Mouse (Mus musculus) neural tube, embryonic 12.5 days (tissue): ENCODE data around the gene Csmd2. TPM values are rescaled to one million over a fixed set of nuclear protein-coding genes. Genes with fewer than 3 reads are reported as not detected.
"Not testable (repeated sequence)": the region's sequence is repeated elsewhere in the genome, so short reads cannot be mapped to it uniquely, and the experiment has no call there.

Experiments used
- ATAC-seq: fragments of 200-750 bp; cut with Nextera tagmentation; 2 replicates; pipeline ENCODE4 v1.8.0; 2017; ENCODE audit warnings: low read depth, mild to moderate bottlenecking, moderate TSS enrichment, moderate library complexity; ENCODE audit not compliant: low FRiP score
- H3K27ac ChIP-seq: fragments of 300-500 bp; sonication (generic); 2 replicates; pipeline ENCODE4 v1.5.1; 2016
- H3K27me3 ChIP-seq: fragments of 300-500 bp; sonication (generic); replicated peaks from 2 replicates; pipeline ENCODE4 v1.6.1; 2016; ENCODE audit warnings: mild to moderate bottlenecking
- H3K36me3 ChIP-seq: fragments of 300-500 bp; sonication (generic); 2 replicates; pipeline ENCODE4 v1.6.1; 2016; ENCODE audit warnings: mild to moderate bottlenecking
- H3K4me1 ChIP-seq: fragments of 300-500 bp; sonication (generic); 2 replicates; pipeline ENCODE4 v1.6.1; 2016
- H3K4me2 ChIP-seq: fragments of 300-500 bp; sonication (generic); replicated peaks from 2 replicates; pipeline ENCODE4 v1.6.1; 2016; ENCODE audit warnings: mild to moderate bottlenecking
- H3K4me3 ChIP-seq: fragments of 300-500 bp; sonication (generic); 2 replicates; pipeline ENCODE4 v1.5.1; 2016
- H3K9ac ChIP-seq: fragments of 300-500 bp; sonication (generic); 2 replicates; pipeline ENCODE4 v1.6.1; 2016; ENCODE audit warnings: mild to moderate bottlenecking
- H3K9me3 ChIP-seq: fragments of 300-500 bp; sonication (generic); 2 replicates; pipeline ENCODE4 v1.6.1; 2016; ENCODE audit warnings: mild to moderate bottlenecking
- WGBS: fragments of 180-500 bp; shearing (Covaris S2); methylation state at CpG from one replicate; pipeline ENCODE4 v1.1.7; 2016; 5-methylcytosine and 5-hydroxymethylcytosine counted together
- polyA plus RNA-seq: library from polyadenylated mRNA; unstranded; fragments of >200 nt; fragmentation: Nextera tagmentation; extraction: Ambion mirVana; gene quantifications from 2 replicates; pipeline ENCODE4 v1.2.1, GENCODE M21; 2016

Csmd2 gene
- polyA plus RNA-seq, 1 experiment from 2014 or later = 4.8 TPM

- Histone ChIP-seq H3K27ac (no peak overlapping the region), H3K27me3 (no peaks in the 10 kb centered on the region), H3K36me3 (no peaks in the 10 kb centered on the region), H3K9ac (no peak overlapping the region), H3K4me3 (no peak overlapping the region), H3K9me3 (no peaks in the 10 kb centered on the region), H3K4me2 (no peak overlapping the region), H3K4me1 (peaks cover 5% of the 10 kb centered on the region; the same call in 1 of the 2 replicates)
- ATAC-seq = no peak
- WGBS = 59% methylated on average over 8 of the region's 8 CpGs
These were observed 504.4 kb downstream of the Csmd2 start for GRCm38 (mm10) chr4:128492055-128492454.

DNA sequence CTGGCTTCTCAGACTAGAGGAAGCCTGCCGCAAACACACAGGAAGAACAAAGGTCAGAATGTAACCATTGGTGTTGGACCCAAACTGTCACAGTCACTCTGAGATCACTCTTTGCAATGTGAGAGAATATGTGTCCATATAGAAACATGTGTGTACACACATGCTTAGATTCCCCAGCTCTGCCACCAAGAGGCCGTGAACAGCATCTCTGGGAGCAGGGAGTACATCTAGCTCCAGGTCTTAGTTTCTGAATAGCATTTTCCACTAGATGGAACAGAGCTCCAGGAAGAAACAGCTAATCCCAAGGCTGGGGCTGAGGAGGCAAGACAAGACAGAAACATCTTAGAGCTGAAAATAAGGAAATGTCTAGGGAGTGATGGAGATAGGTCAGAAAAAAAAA lies 512.3 kb downstream of the Csmd2 start:
- no peak overlapping the region for H3K27ac ChIP-seq
- no peak overlapping the region for H3K4me2 ChIP-seq
- H3K27me3 ChIP-seq = no peaks in the 10 kb centered on the region
- no peaks in the 10 kb centered on the region for H3K9me3 ChIP-seq
- H3K36me3 ChIP-seq = no peaks in the 10 kb centered on the region
- no peaks in the 10 kb centered on the region for H3K4me1 ChIP-seq
- no peak for ATAC-seq
- no peak overlapping the region for H3K9ac ChIP-seq
- 74% methylated on average over 2 of the region's 2 CpGs for WGBS
- no peak overlapping the region for H3K4me3 ChIP-seq

DNA sequence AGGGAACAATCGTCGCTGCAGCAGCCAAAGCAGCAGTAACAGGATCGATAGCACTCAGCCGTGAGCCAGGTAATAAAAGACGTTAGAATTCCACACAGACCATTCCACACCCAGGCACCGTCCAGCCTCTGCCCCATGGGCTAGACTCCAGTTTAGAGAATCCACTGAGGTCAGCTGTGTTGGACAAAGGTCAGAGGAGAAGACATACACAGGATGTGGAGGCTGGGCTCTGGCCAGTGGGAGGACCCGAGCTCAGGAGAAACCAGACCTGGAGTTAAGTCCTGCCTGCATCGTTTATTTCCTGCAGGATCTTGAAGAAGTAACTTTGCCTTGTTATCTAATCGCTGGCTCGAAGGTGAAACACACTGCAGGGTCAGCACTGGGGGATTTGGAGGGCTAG lies 519.2 kb downstream of the Csmd2 start:
- 63% methylated on average over 10 of the region's 10 CpGs for WGBS
- Histone ChIP-seq H3K9me3 (no peaks in the 10 kb centered on the region), H3K27me3 (0 out of 2 replicates have a peak, but pooled peaks cover 3% of the 10 kb centered on the region), H3K36me3 (no peaks in the 10 kb centered on the region), H3K27ac (no peak overlapping the region), H3K4me2 (no peak overlapping the region), H3K4me3 (no peak overlapping the region), H3K4me1 (no peaks in the 10 kb centered on the region), H3K9ac (no peak overlapping the region)
- no peak for ATAC-seq

DNA sequence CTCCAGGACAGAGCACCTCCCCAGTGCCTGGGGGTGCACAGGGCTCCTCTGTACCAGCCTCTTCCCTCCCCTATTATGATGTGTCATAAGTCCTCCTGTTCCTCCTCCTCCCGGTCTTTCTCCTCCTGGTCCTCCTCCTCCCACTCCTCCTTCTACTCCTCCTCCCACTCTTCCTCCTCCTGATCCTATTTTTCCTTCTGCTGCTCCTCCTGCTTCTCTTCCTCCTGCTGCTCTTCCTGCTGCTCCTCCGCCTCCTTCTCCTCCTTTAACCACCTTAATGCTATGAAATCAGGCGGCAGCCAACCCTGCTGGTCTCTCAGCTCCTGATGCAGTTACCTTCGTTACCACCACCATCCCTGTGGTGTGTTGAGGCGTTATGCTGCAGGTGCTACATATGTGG lies 522.2 kb downstream of the Csmd2 start:
- ATAC-seq = no peak
- 76% methylated on average over 5 of the region's 5 CpGs for WGBS

DNA sequence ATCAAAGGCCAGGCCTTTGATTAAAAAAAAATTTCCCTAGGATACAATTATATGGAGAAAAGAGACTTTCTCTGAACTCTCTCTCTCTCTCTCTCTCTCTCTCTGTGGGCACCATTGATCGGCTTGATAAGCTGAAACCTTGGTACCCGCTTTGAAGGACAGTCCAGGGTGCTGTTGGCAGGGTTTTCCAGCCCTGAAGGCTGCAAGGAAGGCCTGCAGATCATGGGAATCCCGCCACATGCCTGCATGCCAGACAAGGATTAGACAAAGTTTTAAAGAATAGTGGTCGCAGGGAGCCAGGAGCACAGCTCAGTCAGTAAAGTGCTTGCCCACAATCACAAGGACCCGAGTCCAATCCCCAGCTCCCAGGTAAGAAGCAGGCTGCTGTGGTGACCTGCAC lies 526.8 kb downstream of the Csmd2 start:
- Histone ChIP-seq H3K4me3 (no peak overlapping the region), H3K36me3 (no peaks in the 10 kb centered on the region), H3K27me3 (0 out of 2 replicates have a peak, but pooled peaks cover 3% of the 10 kb centered on the region), H3K4me1 (no peaks in the 10 kb centered on the region), H3K4me2 (no peak overlapping the region), H3K27ac (no peak overlapping the region), H3K9ac (no peak overlapping the region), H3K9me3 (no peaks in the 10 kb centered on the region)
- 83% methylated on average over 5 of the region's 5 CpGs for WGBS
- no peak for ATAC-seq

More for the DNA sequence above, 522.2 kb downstream of the Csmd2 start:
- Histone ChIP-seq H3K4me1 (no peaks in the 10 kb centered on the region), H3K9me3 (no peaks in the 10 kb centered on the region), H3K36me3 (no peaks in the 10 kb centered on the region), H3K4me3 (no peak overlapping the region), H3K4me2 (no peak overlapping the region), H3K27me3 (0 out of 2 replicates have a peak, but pooled peaks cover 3% of the 10 kb centered on the region), H3K9ac (no peak overlapping the region), H3K27ac (no peak overlapping the region)

DNA sequence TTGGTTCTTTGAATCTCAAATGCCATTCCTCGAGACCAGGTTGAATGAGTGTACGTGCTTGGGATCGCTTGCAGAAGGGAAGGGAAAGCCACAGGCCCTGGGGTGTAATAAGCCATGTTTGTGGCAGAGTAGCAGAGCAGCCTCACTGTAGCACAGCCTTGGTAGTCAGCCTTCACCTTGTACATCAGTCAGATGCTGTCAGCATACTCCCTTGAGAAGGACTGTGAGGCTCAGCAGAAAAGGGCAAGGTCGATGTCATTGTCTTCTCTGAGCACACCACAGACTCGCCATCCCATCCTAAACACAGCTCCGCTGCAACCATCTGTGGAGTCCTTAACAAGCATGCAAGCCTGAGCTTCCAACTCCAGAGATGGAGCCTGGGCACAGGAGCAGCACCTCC lies 533.6 kb downstream of the Csmd2 start:
- ATAC-seq = no peak
- no peak overlapping the region for H3K4me3 ChIP-seq
- no peaks in the 10 kb centered on the region for H3K4me1 ChIP-seq
- H3K9ac ChIP-seq = no peak overlapping the region
- H3K4me2 ChIP-seq = no peak overlapping the region
- 0 out of 2 replicates have a peak, but pooled peaks cover 4% of the 10 kb centered on the region for H3K36me3 ChIP-seq
- 96% methylated on average over 6 of the region's 6 CpGs for WGBS
- no peak overlapping the region for H3K27ac ChIP-seq
- no peaks in the 10 kb centered on the region for H3K9me3 ChIP-seq
- H3K27me3 ChIP-seq = no peaks in the 10 kb centered on the region

DNA sequence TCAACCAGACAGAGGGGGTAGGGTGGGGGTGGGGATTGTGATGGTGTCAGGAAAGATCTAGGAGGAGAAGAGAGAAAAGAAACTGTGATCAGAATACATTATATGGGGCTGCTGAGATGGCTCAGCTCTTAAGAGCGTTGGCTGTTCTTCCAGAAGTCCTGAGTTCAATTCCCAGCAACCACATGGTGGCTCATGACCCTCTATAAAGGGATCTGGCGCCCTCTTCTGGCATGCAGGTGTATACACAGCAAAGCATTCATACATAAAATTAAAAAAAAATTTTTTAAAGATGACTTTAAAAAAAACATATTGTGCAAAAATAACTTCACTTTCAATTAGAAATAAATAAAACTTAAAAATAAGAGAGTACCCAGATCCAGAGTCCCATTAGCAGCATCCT lies 555.7 kb downstream of the Csmd2 start:
- Histone ChIP-seq H3K9me3 (no peaks in the 10 kb centered on the region), H3K27ac (no peak overlapping the region), H3K27me3 (no peaks in the 10 kb centered on the region), H3K4me3 (no peak overlapping the region), H3K4me1 (no peaks in the 10 kb centered on the region), H3K4me2 (no peak overlapping the region), H3K36me3 (no peaks in the 10 kb centered on the region), H3K9ac (no peak overlapping the region)
- no peak for ATAC-seq
- 31% methylated on average over 2 of the region's 2 CpGs for WGBS

DNA sequence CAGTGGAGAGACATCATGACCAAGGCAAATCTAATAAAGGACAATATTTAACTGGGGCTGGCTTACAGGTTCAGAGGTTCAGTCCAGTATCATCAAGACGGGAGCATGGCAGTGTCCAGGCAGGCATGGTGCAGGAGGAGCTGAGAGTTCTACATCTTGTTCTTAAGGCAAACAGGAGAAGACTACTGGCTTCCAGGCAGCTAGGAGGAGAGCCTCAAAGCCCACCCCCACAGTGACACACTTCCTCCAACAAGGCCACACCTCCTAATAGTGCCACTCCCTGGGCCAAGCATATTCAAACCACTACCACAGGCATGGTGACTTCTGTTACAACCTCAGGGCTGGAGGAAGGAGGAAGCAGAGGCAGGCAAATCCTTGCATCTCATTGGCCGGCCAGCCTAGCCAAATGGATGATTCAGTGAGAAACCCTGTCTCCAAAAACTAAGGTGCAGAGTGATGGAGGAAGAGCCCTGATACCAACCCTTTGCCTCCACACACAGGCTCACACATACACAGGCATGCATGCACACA lies 556.4 kb downstream of the Csmd2 start:
- H3K9me3 ChIP-seq, H3K4me1 ChIP-seq, H3K4me2 ChIP-seq, H3K9ac ChIP-seq, H3K4me3 ChIP-seq, ATAC-seq, H3K36me3 ChIP-seq, H3K27me3 ChIP-seq, H3K27ac ChIP-seq: not testable (repeated sequence)
- WGBS = 78% methylated on average over 2 of the region's 2 CpGs

DNA sequence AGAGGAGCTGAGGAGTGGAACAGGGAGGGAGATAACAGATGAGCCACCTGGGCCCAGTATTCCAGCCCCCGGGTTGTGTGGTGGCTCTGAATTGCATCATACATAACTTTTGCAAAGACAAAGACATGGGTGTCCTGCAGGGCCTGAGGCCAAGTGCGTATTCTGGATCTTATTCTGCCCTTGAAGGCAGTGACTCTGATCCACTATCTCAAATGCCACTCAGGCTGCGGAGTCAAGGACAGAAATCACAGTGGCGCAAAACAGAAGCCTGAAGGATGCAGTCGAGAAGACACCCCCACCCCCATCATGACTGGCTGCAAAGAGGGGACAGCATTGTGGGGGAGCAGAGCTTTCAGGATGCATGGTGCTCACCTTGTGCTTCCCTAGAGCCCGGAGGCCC lies 563.1 kb downstream of the Csmd2 start:
- ATAC-seq = no peak
- 86% methylated on average over 6 of the region's 6 CpGs for WGBS

GRCm38 (mm10) chr4:128554198-128554597 lies 566.5 kb downstream of the Csmd2 start:
- H3K27ac ChIP-seq = no peak overlapping the region
- 90% methylated on average over 2 of the region's 2 CpGs for WGBS
- H3K36me3 ChIP-seq = peaks cover 4% of the 10 kb centered on the region; the same call in 1 of the 2 replicates
- no peaks in the 10 kb centered on the region for H3K4me1 ChIP-seq
- no peak overlapping the region for H3K4me3 ChIP-seq
- H3K27me3 ChIP-seq = no peaks in the 10 kb centered on the region
- ATAC-seq = no peak
- no peak overlapping the region for H3K9ac ChIP-seq
- H3K4me2 ChIP-seq = no peak overlapping the region
- no peaks in the 10 kb centered on the region for H3K9me3 ChIP-seq

More for the DNA sequence above, 563.1 kb downstream of the Csmd2 start:
- H3K9me3 ChIP-seq = no peaks in the 10 kb centered on the region
- no peaks in the 10 kb centered on the region for H3K27me3 ChIP-seq
- peaks cover 4% of the 10 kb centered on the region; the same call in 1 of the 2 replicates for H3K36me3 ChIP-seq
- no peak overlapping the region for H3K4me2 ChIP-seq
- no peak overlapping the region for H3K27ac ChIP-seq
- H3K9ac ChIP-seq = no peak overlapping the region
- H3K4me3 ChIP-seq = no peak overlapping the region
- H3K4me1 ChIP-seq = no peaks in the 10 kb centered on the region

GRCm38 (mm10) chr4:128560327-128560726 lies 572.7 kb downstream of the Csmd2 start:
- Histone ChIP-seq H3K4me2 (no peak overlapping the region), H3K27ac (no peak overlapping the region), H3K27me3 (no peaks in the 10 kb centered on the region), H3K9me3 (no peaks in the 10 kb centered on the region), H3K4me1 (no peaks in the 10 kb centered on the region; the same call in 1 of the 2 replicates), H3K9ac (no peak overlapping the region), H3K36me3 (no peaks in the 10 kb centered on the region; the same call in 1 of the 2 replicates), H3K4me3 (no peak overlapping the region)
- ATAC-seq = no peak
- WGBS = 77% methylated on average over 3 of the region's 3 CpGs

DNA sequence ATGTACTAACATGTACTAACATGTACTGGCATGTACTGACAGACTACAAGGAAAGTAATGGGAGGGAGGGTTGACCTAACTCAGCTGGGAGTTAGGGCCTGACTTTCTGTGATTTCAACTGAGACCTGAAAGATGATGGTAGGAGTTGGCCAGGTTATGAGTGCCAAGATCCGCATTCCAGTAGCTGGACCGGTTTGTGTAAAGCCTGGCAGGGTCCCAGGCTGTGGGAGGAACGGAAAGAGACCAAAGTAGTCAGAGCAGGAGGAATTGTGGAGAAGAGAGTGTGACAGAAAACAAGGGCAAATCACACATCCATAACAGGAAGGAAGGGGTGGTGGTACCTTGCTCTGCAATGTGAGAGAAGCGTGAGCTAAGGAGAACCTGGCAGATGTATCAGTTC lies 588.2 kb downstream of the Csmd2 start:
- no peak overlapping the region for H3K27ac ChIP-seq
- no peak overlapping the region for H3K4me2 ChIP-seq
- H3K36me3 ChIP-seq = peaks cover 31% of the 10 kb centered on the region
- 93% methylated on average over 4 of the region's 4 CpGs for WGBS
- H3K9me3 ChIP-seq = peaks cover 15% of the 10 kb centered on the region
- no peaks in the 10 kb centered on the region for H3K27me3 ChIP-seq
- ATAC-seq = no peak
- H3K9ac ChIP-seq = no peak overlapping the region
- H3K4me3 ChIP-seq = no peak overlapping the region
- H3K4me1 ChIP-seq = no peaks in the 10 kb centered on the region

GRCm38 (mm10) chr4:128579182-128579581 lies 591.5 kb downstream of the Csmd2 start:
- Histone ChIP-seq H3K36me3 (peaks cover 65% of the 10 kb centered on the region), H3K9ac (no peak overlapping the region), H3K27ac (no peak overlapping the region), H3K4me3 (no peak overlapping the region), H3K4me1 (no peaks in the 10 kb centered on the region), H3K4me2 (no peak overlapping the region), H3K27me3 (no peaks in the 10 kb centered on the region), H3K9me3 (peaks cover 46% of the 10 kb centered on the region)
- ATAC-seq = no peak
- WGBS = 63% methylated on average over 4 of the region's 4 CpGs
